In genomic region chr12:101077955-101078354, GRCm38 (mm10) we compare ENCODE assay signal across 21 mouse cellular contexts. TPM values are rescaled to one million over a fixed set of nuclear protein-coding genes. Genes with fewer than 3 reads are reported as not detected.
DNase-seq lines count a peak whose midpoint lies in the region; ATAC-seq lines count a peak whose summit lies in the region.
"Had no signal": no experiment of that assay in that cellular context is flagged by ENCODE, and none has a peak within 500 bp of the region (broad histone marks: within the 10 kb centered on the region; RNA-seq: fewer than 3 reads in every experiment).

No protein-coding gene starts in this region.

- DNase-seq in heart, adult 11 months, result peak; percentile 27
- no peak for DNase-seq in heart, postnatal 4 days
- no peak for DNase-seq in liver, embryonic 11.5 days (ENCODE audit: low spot score)
- DNase-seq in cerebellum, adult 18-20 months, result no peak
- no peak for DNase-seq in hindbrain, embryonic 11.5 days (ENCODE audit: low spot score)
- no peak for DNase-seq in urinary bladder, postnatal 36 days (ENCODE audit: low spot score in 2 of 2)
- DNase-seq: adrenal gland, postnatal 10 days; cerebellum, adult 11-12 months; cerebellum, adult 9-11 months; cerebellum, postnatal 36 days; gastrocnemius, postnatal 10 days; heart, postnatal 36 days had no signal

- no peaks in the 10 kb centered on the region for H3K27me3 ChIP-seq in liver, embryonic 11.5 days (replicated peaks; ENCODE audit: control insufficient read depth, insufficient read depth, low read length)
- no peaks in the 10 kb centered on the region for H3K27me3 ChIP-seq in liver, embryonic 16.5 days (ENCODE audit: control insufficient read depth, insufficient read depth, low read depth, low read length)
- H3K27me3 ChIP-seq in hindbrain, embryonic 11.5 days (ENCODE audit: control insufficient read depth, insufficient read depth, low read length), result no peaks in the 10 kb centered on the region
- H3K27me3 ChIP-seq: embryonic facial prominence, embryonic 13.5 days; forebrain, embryonic 12.5 days; heart, embryonic 13.5 days; hindbrain, embryonic 13.5 days; Patski had no signal

- peak; percentile 34; the same call in 1 of the 2 replicates for ATAC-seq in liver, embryonic 11.5 days (replicated peaks; ENCODE audit: low FRiP score)
- peak; percentile 74 for ATAC-seq in liver, embryonic 16.5 days (ENCODE audit: low read depth)
- no peak for ATAC-seq in hindbrain, embryonic 11.5 days (ENCODE audit: low FRiP score)
- ATAC-seq: activated CD4-positive, CD25-positive, alpha-beta regulatory T cell, adult 4 months; forebrain, embryonic 16.5 days; hindbrain, postnatal 0 days; Patski had no signal

- no peak overlapping the region for H3K9ac ChIP-seq in liver, embryonic 11.5 days (ENCODE audit: low read depth, low read length)
- H3K9ac ChIP-seq in liver, embryonic 16.5 days (ENCODE audit: low read depth, low read length), result no peak overlapping the region
- no peak overlapping the region for H3K9ac ChIP-seq in hindbrain, embryonic 11.5 days (ENCODE audit: low read depth, low read length)
- H3K9ac ChIP-seq: embryonic facial prominence, embryonic 13.5 days; forebrain, embryonic 12.5 days; heart, embryonic 13.5 days; hindbrain, embryonic 13.5 days had no signal

- H3K27ac ChIP-seq in liver, embryonic 11.5 days (ENCODE audit: low read depth, low read length), result no peak overlapping the region
- no peak overlapping the region for H3K27ac ChIP-seq in liver, embryonic 16.5 days (ENCODE audit: low read length)
- no peak overlapping the region for H3K27ac ChIP-seq in hindbrain, embryonic 11.5 days (ENCODE audit: low read depth, low read length)
- H3K27ac ChIP-seq: embryonic facial prominence, embryonic 13.5 days; forebrain, embryonic 12.5 days; heart, embryonic 13.5 days; hindbrain, embryonic 13.5 days; hindbrain, postnatal 0 days had no signal

- H3K4me2 ChIP-seq in liver, embryonic 11.5 days, result no peak overlapping the region
- H3K4me2 ChIP-seq in liver, embryonic 16.5 days (ENCODE audit: low read depth, low read length), result no peak overlapping the region
- no peak overlapping the region for H3K4me2 ChIP-seq in hindbrain, embryonic 11.5 days (replicated peaks; ENCODE audit: low read depth, low read length)
- H3K4me2 ChIP-seq: embryonic facial prominence, embryonic 13.5 days; forebrain, embryonic 12.5 days; heart, embryonic 13.5 days; hindbrain, embryonic 13.5 days had no signal

- H3K9me3 ChIP-seq in liver, embryonic 11.5 days (ENCODE audit: control insufficient read depth, low read length), result no peaks in the 10 kb centered on the region
- H3K9me3 ChIP-seq in liver, embryonic 16.5 days (replicated peaks; ENCODE audit: control insufficient read depth, low read length), result no peaks in the 10 kb centered on the region
- no peaks in the 10 kb centered on the region for H3K9me3 ChIP-seq in hindbrain, embryonic 11.5 days (ENCODE audit: control insufficient read depth, low read length)
- H3K9me3 ChIP-seq: embryonic facial prominence, embryonic 13.5 days; forebrain, embryonic 12.5 days; heart, embryonic 13.5 days; hindbrain, embryonic 13.5 days had no signal

- H3K4me3 ChIP-seq in liver, embryonic 11.5 days (ENCODE audit: low read depth, low read length), result no peak overlapping the region
- H3K4me3 ChIP-seq in liver, embryonic 16.5 days (ENCODE audit: low read depth, low read length), result no peak overlapping the region
- no peak overlapping the region for H3K4me3 ChIP-seq in hindbrain, embryonic 11.5 days (ENCODE audit: low read depth, low read length)
- H3K4me3 ChIP-seq: embryonic facial prominence, embryonic 13.5 days; forebrain, embryonic 12.5 days; heart, embryonic 13.5 days; hindbrain, embryonic 13.5 days had no signal

- H3K36me3 ChIP-seq in liver, embryonic 11.5 days (ENCODE audit: control insufficient read depth, insufficient read depth, low read length), result peaks cover 3% of the 10 kb centered on the region; the same call in 1 of the 2 replicates
- peaks cover 8% of the 10 kb centered on the region for H3K36me3 ChIP-seq in liver, embryonic 16.5 days (ENCODE audit: control insufficient read depth, insufficient read depth)
- no peaks in the 10 kb centered on the region for H3K36me3 ChIP-seq in hindbrain, embryonic 11.5 days (ENCODE audit: control insufficient read depth, insufficient read depth, low read length)
- H3K36me3 ChIP-seq: hindbrain, embryonic 13.5 days had no signal

- H3K4me1 ChIP-seq in liver, embryonic 11.5 days (replicated peaks; ENCODE audit: control insufficient read depth, insufficient read depth, low read length), result peaks cover 18% of the 10 kb centered on the region
- peaks cover 28% of the 10 kb centered on the region for H3K4me1 ChIP-seq in liver, embryonic 16.5 days (ENCODE audit: control insufficient read depth, low read depth, low read length)
- H3K4me1 ChIP-seq in hindbrain, embryonic 11.5 days (replicated peaks; ENCODE audit: control insufficient read depth, insufficient read depth, low read length), result no peaks in the 10 kb centered on the region

RNA-seq across cellular contexts. Expression of gene Ppp4r3a, which starts 5.5 kb away (rescaled TPM):
- 10 to 100 TPM; 47.5 to 48.2 TPM for total RNA-seq in heart, postnatal 4 days (2021)
- polyA plus RNA-seq in liver, embryonic 11.5 days (2014; fragmentation: Nextera tagmentation; extraction: Ambion mirVana), result 53.4 and 54.4 TPM in 2 replicates
- polyA plus RNA-seq in liver, embryonic 16.5 days (2015; fragmentation: Nextera tagmentation; extraction: Ambion mirVana), result 14.8 and 15.0 TPM in 2 replicates
- polyA plus RNA-seq in hindbrain, embryonic 11.5 days (2014; fragmentation: Nextera tagmentation; extraction: Ambion mirVana), result 59.9 and 63.6 TPM in 2 replicates

RNA-seq across cellular contexts. Expression of gene Ccdc88c, which starts 49.1 kb away (rescaled TPM):
- 10 to 100 TPM; 10.9 to 11.4 TPM for total RNA-seq in heart, postnatal 4 days (2021)
- polyA plus RNA-seq in liver, embryonic 11.5 days (2014; fragmentation: Nextera tagmentation; extraction: Ambion mirVana), result 11.8 and 13.3 TPM in 2 replicates
- polyA plus RNA-seq in liver, embryonic 16.5 days (2015; fragmentation: Nextera tagmentation; extraction: Ambion mirVana), result 5.9 and 6.1 TPM in 2 replicates
- 11.6 and 14.1 TPM in 2 replicates for polyA plus RNA-seq in hindbrain, embryonic 11.5 days (2014; fragmentation: Nextera tagmentation; extraction: Ambion mirVana)
